Mouse (Mus musculus) cerebellum, adult 2 months (tissue): ENCODE data around the gene Nat8l. TPM values are rescaled to one million over a fixed set of nuclear protein-coding genes. Genes with fewer than 3 reads are reported as not detected.

Experiments
- DNase-seq, 2 experiments: peaks; one replicate each; pipeline ENCODE4 v3.0.0; 2021
- H3K27ac ChIP-seq: fragments of 200-500 bp; 2 replicates; pipeline ENCODE4 v1.5.1; 2012; ENCODE audit warnings: low read length, control low read depth, inconsistent platforms; ENCODE audit not compliant: insufficient read depth
- H3K27me3 ChIP-seq: fragments of 200-500 bp; 2 replicates; pipeline ENCODE4 v1.6.1; 2012; ENCODE audit warnings: inconsistent platforms, mild to moderate bottlenecking, low read length, moderate library complexity; ENCODE audit not compliant: control insufficient read depth, insufficient read depth
- H3K4me1 ChIP-seq: fragments of 200-500 bp; 2 replicates; pipeline ENCODE4 v1.6.1; 2011; ENCODE audit warnings: low read length; ENCODE audit not compliant: control insufficient read depth, insufficient read depth
- H3K4me3 ChIP-seq: fragments of 200-500 bp; replicated peaks from 2 replicates; pipeline ENCODE3; 2011; ENCODE audit warnings: mild to moderate bottlenecking, low read depth, low read length, control low read depth; ENCODE audit not compliant: insufficient read depth
- CTCF ChIP-seq: fragments of 200-500 bp; IDR thresholded peaks from 2 replicates; pipeline ENCODE4 v1.5.1; 2011; ENCODE audit warnings: low read depth, mild to moderate bottlenecking, control low read depth, low read length, moderate library complexity, borderline replicate concordance; ENCODE audit not compliant: insufficient read depth
- POLR2A ChIP-seq: fragments of 200-500 bp; IDR thresholded peaks from 2 replicates; pipeline ENCODE4 v1.6.1; 2011; ENCODE audit warnings: low read length, control low read depth, borderline replicate concordance; ENCODE audit not compliant: insufficient read depth
- WGBS: fragments of 180-500 bp; shearing (Covaris S2); methylation state at CpG from one replicate; pipeline ENCODE4 v1.1.7; 2018; 5-methylcytosine and 5-hydroxymethylcytosine counted together
- polyA plus RNA-seq: library from polyadenylated mRNA; depleted of rRNA; stranded (reverse); fragments of >200 nt; gene quantifications from 2 replicates; pipeline ENCODE4 v1.2.3, GENCODE M21; 2012; rRNA removed

Gene Nat8l
- polyA plus RNA-seq, 1 experiment: 190 TPM

DNA sequence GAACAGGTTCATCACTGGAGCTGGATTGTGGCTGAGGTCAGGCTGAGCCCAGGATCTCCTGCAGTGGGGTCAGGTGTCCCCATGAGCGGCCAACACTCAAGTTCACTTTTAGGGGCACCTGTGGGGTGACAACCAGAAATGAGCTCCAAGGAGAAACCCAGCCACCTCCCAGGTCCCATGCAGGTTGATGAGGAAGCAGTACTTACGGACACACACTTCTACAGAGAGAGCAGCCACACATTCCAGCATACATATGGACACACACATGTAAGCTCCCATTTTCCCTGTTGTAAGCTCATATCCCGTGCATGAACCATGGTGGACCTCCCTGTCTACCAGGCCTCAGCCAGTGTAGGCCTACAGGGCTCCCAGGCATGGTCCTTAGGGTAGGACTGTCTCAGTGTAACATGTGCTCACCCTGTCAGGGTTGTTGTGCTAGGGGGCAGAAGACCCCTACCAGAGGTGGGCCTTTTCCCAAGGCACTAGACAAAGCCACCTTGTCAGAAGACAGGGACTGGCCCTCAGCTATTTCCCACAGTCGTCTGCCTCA, 11.7 kb downstream of the Nat8l start:
- no peak for TF ChIP-seq POLR2A
- no peak for TF ChIP-seq CTCF
- 84% methylated on average over 4 of the region's 4 CpGs for WGBS
- no peak overlapping the region for H3K27ac ChIP-seq
- no peak overlapping the region for H3K4me3 ChIP-seq
- no peaks in the 10 kb centered on the region for H3K27me3 ChIP-seq
- DNase-seq: no peak
- peaks cover 13% of the 10 kb centered on the region for H3K4me1 ChIP-seq

- no peaks in the 10 kb centered on the region; the same call in 1 of the 2 replicates for H3K4me1 ChIP-seq
- no peak overlapping the region for H3K4me3 ChIP-seq
- no peak for DNase-seq
- no peak overlapping the region for H3K27ac ChIP-seq
- H3K27me3 ChIP-seq: no peaks in the 10 kb centered on the region
- 46% methylated on average over 1 of the region's 1 CpGs for WGBS
- TF ChIP-seq POLR2A: no peak
- TF ChIP-seq CTCF: no peak
Measured at GRCm38 (mm10) chr5:34014652-34015051, 18.9 kb downstream of the Nat8l start.

- no peak overlapping the region for H3K27ac ChIP-seq
- no peak overlapping the region for H3K4me3 ChIP-seq
- WGBS: 54% methylated on average over 4 of the region's 4 CpGs
- TF ChIP-seq POLR2A (no peak), CTCF (no peak)
- H3K27me3 ChIP-seq: no peaks in the 10 kb centered on the region
- DNase-seq: no peak
- no peaks in the 10 kb centered on the region for H3K4me1 ChIP-seq
Measured at GRCm38 (mm10) chr5:34018968-34019367, 23.2 kb downstream of the Nat8l start.

GRCm38 (mm10) chr5:34030101-34030500, 34.3 kb downstream of the Nat8l start:
- Histone ChIP-seq H3K27ac (no peak overlapping the region), H3K27me3 (no peaks in the 10 kb centered on the region), H3K4me3 (no peak overlapping the region), H3K4me1 (peaks cover 3% of the 10 kb centered on the region; the same call in 1 of the 2 replicates)
- WGBS: 81% methylated on average over 4 of the region's 4 CpGs
- no peak for DNase-seq
- no peak for TF ChIP-seq POLR2A
- no peak for TF ChIP-seq CTCF

DNA sequence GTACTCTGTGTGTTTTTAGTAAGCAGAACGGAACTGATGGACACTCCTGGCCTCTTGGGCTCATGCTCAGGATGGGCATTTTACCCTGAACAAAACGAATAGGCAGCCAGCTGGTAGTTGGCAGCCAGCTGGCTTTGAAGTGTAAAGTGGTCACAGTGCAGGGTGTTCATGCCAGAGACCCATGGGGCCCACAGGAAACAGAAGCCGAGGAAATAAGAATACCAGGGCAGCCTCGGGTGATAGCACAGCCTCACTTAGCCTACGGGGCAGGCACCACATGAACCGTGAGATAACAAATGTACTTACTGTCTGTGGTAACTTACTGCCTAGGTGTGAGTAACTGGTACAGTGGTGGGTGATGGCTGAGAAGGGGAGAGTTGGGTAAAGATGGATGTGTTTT, 35.2 kb downstream of the Nat8l start:
- TF ChIP-seq POLR2A (no peak), CTCF (no peak)
- Histone ChIP-seq H3K27ac (no peak overlapping the region), H3K27me3 (no peaks in the 10 kb centered on the region), H3K4me3 (no peak overlapping the region), H3K4me1 (peaks cover 3% of the 10 kb centered on the region; the same call in 1 of the 2 replicates)
- no peak for DNase-seq
- 15% methylated on average over 6 of the region's 6 CpGs for WGBS

GRCm38 (mm10) chr5:34032520-34032919, 36.7 kb downstream of the Nat8l start:
- Histone ChIP-seq H3K27ac (no peak overlapping the region), H3K4me3 (no peak overlapping the region), H3K27me3 (no peaks in the 10 kb centered on the region), H3K4me1 (peaks cover 3% of the 10 kb centered on the region; the same call in 1 of the 2 replicates)
- TF ChIP-seq CTCF (no peak), POLR2A (no peak)
- 76% methylated on average over 3 of the region's 3 CpGs for WGBS
- DNase-seq: no peak

Other genes with a start within 250 kb of the Nat8l start
- gene Letm1, start 213.2 kb upstream of the Nat8l start, polyA plus RNA-seq: 69.9 and 72.4 TPM in 2 replicates
- 43.1 and 43.3 TPM in 2 replicates for gene Nsd2, start 175.3 kb upstream of the Nat8l start, polyA plus RNA-seq
- gene Nelfa, start 59.6 kb upstream of the Nat8l start, polyA plus RNA-seq: 29.2 and 32.9 TPM in 2 replicates
- gene Gm1673, start 12.6 kb upstream of the Nat8l start, polyA plus RNA-seq: 164 and 171 TPM in 2 replicates
- gene Poln, start 173.5 kb downstream of the Nat8l start, polyA plus RNA-seq: 0.82 and 1.0 TPM in 2 replicates
- 11.0 TPM in 2 replicates for gene Haus3, start 173.5 kb downstream of the Nat8l start, polyA plus RNA-seq
- gene Mxd4, start 191.7 kb downstream of the Nat8l start, polyA plus RNA-seq: 91.6 and 96.5 TPM in 2 replicates